Mouse (Mus musculus): ENCODE measurements around the gene Rgl1. TPM values are rescaled to one million over a fixed set of nuclear protein-coding genes. Genes with fewer than 3 reads are reported as not detected.

The Rgl1 gene
- polyA plus RNA-seq, 1 experiment from 2014 or later: 33.2 TPM

DNA sequence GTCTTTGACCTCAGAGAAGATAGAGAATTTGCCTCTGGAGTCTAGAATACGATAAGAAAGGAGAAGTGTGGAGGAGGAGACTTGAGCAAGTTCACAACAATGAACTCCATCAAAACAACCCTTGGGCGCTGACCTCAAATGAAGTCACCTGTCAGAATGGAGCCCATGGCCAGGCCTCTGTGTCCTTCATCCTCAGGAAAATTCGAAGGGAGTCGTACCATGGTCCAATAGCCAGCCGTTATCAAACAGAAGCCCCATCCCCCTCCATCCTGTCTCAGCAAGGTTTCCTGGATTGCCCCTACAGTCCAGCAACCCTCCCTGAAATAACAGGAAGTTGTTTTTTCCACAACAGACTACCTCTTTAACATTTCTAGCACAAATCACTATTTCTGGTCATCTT is 171.5 kb downstream of the Rgl1 start:
- TF ChIP-seq EP300 (IDR thresholded peaks at IDR 0.05) (no peak), CTCF (IDR thresholded peaks at IDR 0.05) (no peak)
- WGBS: 72% methylated on average over 5 of the region's 5 CpGs
- no peaks in the 10 kb centered on the region for H3K9me3 ChIP-seq (ENCODE audit: low read length)
- no peak for ATAC-seq
- H3K27me3 ChIP-seq (replicated peaks; ENCODE audit: insufficient read depth, low read length): no peaks in the 10 kb centered on the region
- H3K27ac ChIP-seq (ENCODE audit: low read length): no peak overlapping the region
- H3K36me3 ChIP-seq (ENCODE audit: insufficient read depth, low read length): no peaks in the 10 kb centered on the region
- DNase-seq (ENCODE audit: low spot score): no peak
- H3K9ac ChIP-seq (replicated peaks; ENCODE audit: low read depth): no peak overlapping the region
- no peak overlapping the region for H3K4me2 ChIP-seq (replicated peaks; ENCODE audit: low read depth, low read length)
- H3K4me3 ChIP-seq (ENCODE audit: low read depth, low read length): no peak overlapping the region
- peaks cover 7% of the 10 kb centered on the region; the same call in 1 of the 2 replicates for H3K4me1 ChIP-seq (ENCODE audit: insufficient read depth, low read depth, low read length)

DNA sequence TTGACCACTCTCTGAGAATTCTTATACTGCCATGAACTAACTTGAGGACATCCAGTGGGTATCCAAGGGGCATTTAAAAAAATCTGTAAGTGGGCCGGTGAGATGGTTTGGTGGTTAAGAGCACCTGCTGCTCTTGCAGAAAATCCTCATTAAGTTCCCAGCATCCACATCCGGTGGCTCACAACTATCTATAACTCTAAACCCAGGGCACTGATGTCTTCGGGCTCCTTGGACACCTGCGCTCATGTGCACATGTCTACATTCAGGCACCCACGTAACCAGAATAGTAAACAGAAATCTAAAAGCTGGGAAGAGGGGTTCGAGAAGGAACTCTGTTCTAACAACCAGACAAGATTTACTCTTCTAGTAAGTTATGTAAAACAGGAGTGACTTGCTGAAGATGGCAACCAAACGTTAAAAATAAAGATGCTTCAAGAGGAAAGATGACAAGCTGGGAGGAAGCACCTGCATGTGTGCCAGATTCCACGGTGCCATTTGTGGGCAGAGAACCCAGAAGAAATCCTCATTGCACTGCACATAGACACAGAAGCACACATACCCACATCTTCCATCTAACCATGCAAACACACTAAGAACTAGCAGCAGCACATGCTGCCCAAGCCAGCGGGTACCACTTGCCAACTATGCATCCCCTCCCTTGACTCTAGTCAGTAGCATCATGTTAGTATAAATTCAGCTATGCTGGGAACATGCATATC is 172.2 kb downstream of the Rgl1 start:
- Histone ChIP-seq H3K9me3 (ENCODE audit: low read length) (no peaks in the 10 kb centered on the region), H3K36me3 (ENCODE audit: insufficient read depth, low read length) (no peaks in the 10 kb centered on the region), H3K27ac (ENCODE audit: low read length) (no peak overlapping the region), H3K9ac (replicated peaks; ENCODE audit: low read depth) (no peak overlapping the region), H3K4me3 (ENCODE audit: low read depth, low read length) (no peak overlapping the region), H3K27me3 (replicated peaks; ENCODE audit: insufficient read depth, low read length) (no peaks in the 10 kb centered on the region), H3K4me2 (replicated peaks; ENCODE audit: low read depth, low read length) (no peak overlapping the region), H3K4me1 (ENCODE audit: insufficient read depth, low read depth, low read length) (peaks cover 6% of the 10 kb centered on the region; the same call in 1 of the 2 replicates)
- no peak for DNase-seq (ENCODE audit: low spot score)
- no peak for ATAC-seq
- TF ChIP-seq CTCF (IDR thresholded peaks at IDR 0.05) (no peak), EP300 (IDR thresholded peaks at IDR 0.05) (no peak)
- 81% methylated on average over 9 of the region's 9 CpGs for WGBS

GRCm38 (mm10) chr1:152593382-152593781 is 172.8 kb downstream of the Rgl1 start:
- H3K4me1 ChIP-seq (ENCODE audit: insufficient read depth, low read depth, low read length): no peaks in the 10 kb centered on the region; the same call in 1 of the 2 replicates

DNA sequence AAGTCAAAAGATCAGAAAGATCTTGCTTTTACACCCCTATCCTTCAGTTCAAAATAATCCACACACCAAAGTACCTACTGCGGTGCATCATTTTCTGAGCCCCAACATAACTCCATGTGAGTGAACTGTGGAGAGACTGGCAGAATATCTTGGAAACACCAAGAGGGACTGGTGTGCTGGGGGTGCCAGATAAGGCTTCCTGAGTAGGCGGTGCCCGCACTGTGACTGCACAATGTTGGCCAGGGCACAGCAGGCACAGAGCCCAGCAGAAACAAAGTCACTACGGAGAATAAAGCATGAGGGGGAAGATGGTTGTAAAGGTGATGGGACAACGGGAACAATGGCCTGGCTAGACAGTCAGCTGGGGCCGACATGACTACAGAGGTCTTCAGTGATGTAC is 173.5 kb downstream of the Rgl1 start:
- no peak overlapping the region for H3K4me2 ChIP-seq (replicated peaks; ENCODE audit: low read depth, low read length)
- DNase-seq (ENCODE audit: low spot score) (peak; percentile 53), ATAC-seq (peak; percentile 85)
- WGBS: 61% methylated on average over 6 of the region's 6 CpGs
- peak; percentile 49 for TF ChIP-seq EP300 (IDR thresholded peaks at IDR 0.05)
- no peak for TF ChIP-seq CTCF (IDR thresholded peaks at IDR 0.05)
- H3K9ac ChIP-seq (replicated peaks; ENCODE audit: low read depth): no peak overlapping the region
- 0 out of 2 replicates have a peak overlapping the region, but pooled peaks have one; percentile 32 for H3K27ac ChIP-seq (ENCODE audit: low read length)
- no peaks in the 10 kb centered on the region; the same call in 1 of the 2 replicates for H3K4me1 ChIP-seq (ENCODE audit: insufficient read depth, low read depth, low read length)
- H3K4me3 ChIP-seq (ENCODE audit: low read depth, low read length): no peak overlapping the region
- no peaks in the 10 kb centered on the region for H3K27me3 ChIP-seq (replicated peaks; ENCODE audit: insufficient read depth, low read length)
- no peaks in the 10 kb centered on the region for H3K36me3 ChIP-seq (ENCODE audit: insufficient read depth, low read length)
- H3K9me3 ChIP-seq (ENCODE audit: low read length): no peaks in the 10 kb centered on the region

More at GRCm38 (mm10) chr1:152593382-152593781, 172.8 kb downstream of the Rgl1 start:
- TF ChIP-seq EP300 (IDR thresholded peaks at IDR 0.05) (no peak), CTCF (IDR thresholded peaks at IDR 0.05) (no peak)
- Histone ChIP-seq H3K4me3 (ENCODE audit: low read depth, low read length) (no peak overlapping the region), H3K27ac (ENCODE audit: low read length) (no peak overlapping the region), H3K27me3 (replicated peaks; ENCODE audit: insufficient read depth, low read length) (no peaks in the 10 kb centered on the region), H3K36me3 (ENCODE audit: insufficient read depth, low read length) (no peaks in the 10 kb centered on the region), H3K9ac (replicated peaks; ENCODE audit: low read depth) (no peak overlapping the region), H3K4me2 (replicated peaks; ENCODE audit: low read depth, low read length) (no peak overlapping the region), H3K9me3 (ENCODE audit: low read length) (no peaks in the 10 kb centered on the region)
- ATAC-seq: no peak
- DNase-seq (ENCODE audit: low spot score): no peak
- WGBS: 90% methylated on average over 7 of the region's 7 CpGs

- Histone ChIP-seq H3K4me3 (ENCODE audit: low read depth, low read length) (no peak overlapping the region), H3K36me3 (ENCODE audit: insufficient read depth, low read length) (no peaks in the 10 kb centered on the region), H3K27me3 (replicated peaks; ENCODE audit: insufficient read depth, low read length) (no peaks in the 10 kb centered on the region), H3K4me1 (ENCODE audit: insufficient read depth, low read depth, low read length) (no peaks in the 10 kb centered on the region; the same call in 1 of the 2 replicates), H3K4me2 (replicated peaks; ENCODE audit: low read depth, low read length) (no peak overlapping the region), H3K9me3 (ENCODE audit: low read length) (no peaks in the 10 kb centered on the region), H3K27ac (ENCODE audit: low read length) (peak overlapping the region; percentile 32; the same call in 1 of the 2 replicates), H3K9ac (replicated peaks; ENCODE audit: low read depth) (no peak overlapping the region)
- WGBS: 71% methylated on average over 15 of the region's 15 CpGs
- ATAC-seq: no peak
- no peak for DNase-seq (ENCODE audit: low spot score)
- TF ChIP-seq EP300 (IDR thresholded peaks at IDR 0.05): no peak
- no peak for TF ChIP-seq CTCF (IDR thresholded peaks at IDR 0.05)
Measured at GRCm38 (mm10) chr1:152591746-152592498, 174.2 kb downstream of the Rgl1 start.

DNA sequence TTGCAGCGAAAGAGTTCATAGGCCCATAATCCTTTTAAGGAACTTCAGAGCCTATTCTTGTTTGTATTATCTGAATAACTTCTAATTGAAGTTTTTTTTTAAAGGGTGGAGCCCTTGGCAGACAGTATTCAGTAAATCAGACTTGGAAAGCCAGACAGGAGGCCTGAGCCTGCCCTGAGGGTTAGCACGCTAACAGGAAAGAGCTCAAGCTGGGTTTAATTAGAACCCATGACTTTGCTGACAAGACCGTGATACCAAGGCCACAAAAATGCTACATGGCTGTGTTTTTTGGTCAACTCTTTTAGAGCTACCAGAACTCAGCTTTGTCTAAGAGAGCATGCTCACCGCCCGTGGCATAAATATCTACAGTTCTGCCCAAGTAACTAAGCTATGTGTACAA is 175.8 kb downstream of the Rgl1 start:
- Histone ChIP-seq H3K9me3 (ENCODE audit: low read length) (no peaks in the 10 kb centered on the region), H3K4me2 (replicated peaks; ENCODE audit: low read depth, low read length) (no peak overlapping the region), H3K9ac (replicated peaks; ENCODE audit: low read depth) (no peak overlapping the region), H3K4me3 (ENCODE audit: low read depth, low read length) (no peak overlapping the region), H3K27ac (ENCODE audit: low read length) (no peak overlapping the region), H3K36me3 (ENCODE audit: insufficient read depth, low read length) (no peaks in the 10 kb centered on the region), H3K27me3 (replicated peaks; ENCODE audit: insufficient read depth, low read length) (no peaks in the 10 kb centered on the region), H3K4me1 (ENCODE audit: insufficient read depth, low read depth, low read length) (no peaks in the 10 kb centered on the region; the same call in 1 of the 2 replicates)
- TF ChIP-seq EP300 (IDR thresholded peaks at IDR 0.05): no peak
- 74% methylated on average over 5 of the region's 5 CpGs for WGBS
- ATAC-seq (no peak), DNase-seq (ENCODE audit: low spot score) (no peak)
